Mouse (Mus musculus) layer of hippocampus, postnatal 10 days (tissue): ENCODE measurements at regions not wholly inside any gene's neighbourhood (a gene's known extent, or its start where the extent isn't known, plus 50 kb on each side); places are given as distances from the start of the nearest gene placed in this dataset.

Experiments
- DNase-seq, 2 experiments: peaks; one replicate each; pipeline ENCODE4 v3.0.0; 2021; ENCODE audit warnings: low spot score in 2 of 2

DNA sequence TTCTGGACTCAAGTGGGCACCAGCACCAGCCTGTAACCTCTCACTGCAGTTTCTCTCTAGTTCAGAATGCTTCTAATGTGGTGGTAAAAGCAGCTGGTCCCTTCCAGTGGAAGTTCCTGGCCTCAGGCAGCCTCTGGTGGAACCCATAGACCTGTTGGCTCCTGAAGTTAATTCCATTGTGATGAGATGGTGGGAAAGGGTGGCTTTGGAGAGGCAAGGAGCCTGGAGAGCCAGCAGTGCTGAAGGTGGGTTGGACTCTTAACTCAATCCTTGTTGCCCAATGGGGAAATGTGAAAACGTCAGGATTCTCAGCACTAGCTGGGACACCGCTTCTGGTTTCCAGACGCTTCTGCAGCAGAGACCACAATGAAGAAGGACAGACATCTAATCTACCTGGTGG is 210.9 kb downstream of the Opa1 start:
- no peak for DNase-seq

DNA sequence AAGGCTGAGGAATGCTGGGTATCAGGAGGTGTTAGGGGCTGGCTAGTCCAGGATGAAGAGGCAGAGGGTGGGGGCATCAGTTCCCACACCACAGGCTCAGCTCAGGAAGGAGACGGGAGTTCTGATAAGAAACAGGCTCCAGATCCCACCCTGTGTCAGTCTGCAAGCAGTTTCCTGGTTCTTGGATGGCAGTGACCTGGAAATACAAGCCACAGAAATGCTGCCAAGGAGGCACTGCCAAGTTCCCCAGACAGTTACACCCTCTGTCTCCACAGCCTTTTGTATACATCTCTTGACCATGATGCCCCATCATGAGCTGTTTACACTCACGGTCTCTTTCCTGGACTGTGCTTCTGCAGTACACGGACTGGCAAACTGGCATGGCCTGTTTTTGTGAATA is 220.1 kb downstream of the Opa1 start:
- no peak for DNase-seq

DNA sequence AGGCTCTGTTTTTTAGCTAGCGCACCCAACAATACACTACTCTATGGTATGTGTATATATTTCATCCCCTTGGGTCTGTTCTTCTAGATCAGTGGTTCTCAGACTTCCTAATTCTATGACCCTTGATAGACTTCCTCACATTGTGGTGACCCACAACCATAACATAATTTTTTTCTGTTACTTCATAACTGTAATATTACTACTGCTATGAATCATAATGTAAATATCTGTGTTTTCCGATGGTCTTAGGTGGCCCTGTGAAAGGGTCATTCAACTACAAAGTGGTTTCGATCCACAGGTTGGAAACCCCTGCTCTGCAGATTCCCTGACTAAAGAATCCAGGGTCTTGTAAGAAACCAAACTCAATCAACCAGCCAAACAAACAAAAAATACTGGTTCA is 220.8 kb downstream of the Opa1 start:
- no peak for DNase-seq

DNA sequence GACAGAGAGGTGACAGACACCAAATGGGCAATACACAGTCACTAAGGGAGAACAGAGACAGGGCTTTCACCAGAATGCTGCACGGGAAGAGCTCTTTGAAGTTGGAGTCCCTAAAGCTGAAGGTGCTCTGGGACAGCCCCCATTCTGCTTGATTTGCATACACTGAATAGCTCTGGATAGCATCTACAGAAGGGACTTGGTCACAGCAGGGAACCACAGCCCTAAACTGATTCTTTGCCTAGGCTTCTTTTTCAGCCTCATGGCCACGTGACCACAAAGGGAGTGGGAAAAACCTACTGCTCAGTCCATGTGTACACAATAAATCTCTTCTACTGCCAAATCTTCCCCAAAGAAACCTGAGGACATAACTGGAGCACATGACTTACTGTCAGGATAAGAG is 221.3 kb downstream of the Opa1 start:
- DNase-seq: no peak

DNA sequence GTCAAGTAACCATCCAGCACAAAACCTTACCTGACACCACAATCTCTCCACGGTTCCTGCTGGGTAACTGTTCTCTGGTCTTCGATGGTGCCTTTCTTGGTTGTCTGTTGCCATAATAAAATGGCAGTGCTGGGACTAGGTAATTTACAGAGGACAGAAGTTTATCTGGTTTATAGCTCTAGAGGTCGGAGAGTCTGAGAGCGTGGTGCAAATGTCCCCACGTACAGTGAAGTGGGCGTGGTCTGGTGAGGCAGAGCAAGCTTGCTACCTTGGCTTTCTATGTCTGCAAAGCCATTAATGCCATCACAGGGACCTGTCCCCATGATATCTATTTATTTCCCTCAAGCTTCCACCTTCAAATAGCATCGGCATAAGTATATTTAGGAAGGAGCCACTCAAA is 223.0 kb downstream of the Opa1 start:
- no peak for DNase-seq

DNA sequence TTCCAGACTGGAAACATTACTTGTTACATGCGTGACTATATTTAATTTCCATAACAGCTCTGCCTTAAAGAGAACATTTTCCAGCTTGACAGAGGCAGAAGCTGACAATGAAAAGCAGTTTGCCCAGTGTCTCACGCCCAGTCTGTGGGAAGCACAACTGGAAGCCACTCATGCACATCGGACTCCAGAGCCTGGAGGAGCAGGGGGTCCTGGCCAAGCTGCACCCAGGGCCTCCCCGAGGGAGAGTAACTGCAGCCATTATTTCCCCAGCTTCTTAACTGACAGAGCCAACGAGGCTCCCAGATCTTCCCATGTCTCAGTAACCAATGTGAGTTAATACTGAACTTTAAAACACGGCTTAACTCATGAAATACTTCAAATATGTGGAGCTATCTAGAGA is 223.5 kb downstream of the Opa1 start:
- DNase-seq: no peak

DNA sequence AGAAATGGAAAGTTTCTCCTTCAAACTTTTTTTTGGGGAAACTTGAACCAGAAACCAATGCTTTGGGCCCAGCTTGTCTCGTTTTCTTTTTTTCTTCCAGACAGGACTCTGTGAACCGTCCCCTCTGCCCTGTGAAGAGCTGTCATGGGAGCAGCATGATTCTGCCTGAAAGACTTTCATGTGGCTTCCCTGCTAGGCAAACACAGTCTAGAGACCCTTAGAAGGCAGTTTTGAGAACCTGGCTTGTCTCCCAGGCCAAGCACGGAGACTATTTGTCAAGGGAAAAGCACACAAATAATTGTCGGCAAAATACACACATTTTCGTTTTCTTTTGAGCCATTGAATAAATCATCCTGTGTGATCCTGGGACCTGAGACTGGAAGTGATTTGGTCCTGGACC is 228.7 kb downstream of the Opa1 start:
- no peak for DNase-seq

DNA sequence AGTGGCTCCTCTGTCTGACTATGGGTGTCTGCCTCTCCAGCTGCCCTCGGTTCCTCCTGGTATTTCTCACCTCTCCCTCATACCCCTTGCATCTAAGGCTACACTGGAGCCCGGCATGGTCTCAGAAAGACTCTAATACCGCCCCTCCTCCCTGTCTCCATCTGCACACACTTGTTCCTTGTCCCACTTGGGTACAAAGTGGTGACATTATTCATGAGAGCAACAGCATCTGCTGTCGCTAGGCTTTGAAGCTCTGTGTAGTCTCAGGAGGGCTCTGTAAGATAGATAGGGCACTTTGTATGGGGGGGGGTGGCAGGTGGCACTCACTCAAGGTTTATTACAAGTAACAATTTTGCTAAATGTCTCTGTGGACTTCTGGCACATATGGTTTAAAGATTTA is 229.7 kb downstream of the Opa1 start:
- DNase-seq: no peak

DNA sequence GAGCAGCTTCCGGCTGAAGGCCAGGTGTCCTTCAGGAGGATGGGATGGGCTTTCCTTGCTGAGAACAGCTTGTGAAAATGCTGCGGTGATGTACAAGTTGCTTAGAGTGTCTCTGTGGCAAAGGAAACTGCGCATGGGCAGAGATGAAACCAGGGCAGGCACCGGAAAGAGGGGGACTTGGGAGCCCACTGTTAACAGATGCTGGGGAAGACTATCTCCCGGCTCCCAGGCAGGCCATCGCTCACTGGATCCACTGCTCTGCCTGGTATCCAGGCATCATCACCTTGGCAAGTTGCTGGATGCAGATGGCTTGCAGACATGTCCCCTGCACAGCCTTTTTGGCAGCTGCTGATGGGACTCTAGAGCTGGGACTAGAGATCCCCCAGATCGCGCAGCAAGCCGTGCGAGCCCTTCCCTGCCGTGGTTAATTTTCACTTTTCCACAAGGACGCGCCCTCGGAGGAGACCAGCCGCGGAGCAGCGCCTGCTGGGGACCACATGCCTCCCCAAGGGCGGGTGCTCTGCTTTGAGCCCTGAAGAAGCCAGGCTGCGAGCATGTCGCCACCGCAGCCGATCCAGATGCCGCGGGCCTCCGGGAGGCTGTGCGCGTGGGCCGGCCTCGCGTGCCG is 234.4 kb downstream of the Opa1 start:
- peak; percentile 56 to 61 for DNase-seq

DNA sequence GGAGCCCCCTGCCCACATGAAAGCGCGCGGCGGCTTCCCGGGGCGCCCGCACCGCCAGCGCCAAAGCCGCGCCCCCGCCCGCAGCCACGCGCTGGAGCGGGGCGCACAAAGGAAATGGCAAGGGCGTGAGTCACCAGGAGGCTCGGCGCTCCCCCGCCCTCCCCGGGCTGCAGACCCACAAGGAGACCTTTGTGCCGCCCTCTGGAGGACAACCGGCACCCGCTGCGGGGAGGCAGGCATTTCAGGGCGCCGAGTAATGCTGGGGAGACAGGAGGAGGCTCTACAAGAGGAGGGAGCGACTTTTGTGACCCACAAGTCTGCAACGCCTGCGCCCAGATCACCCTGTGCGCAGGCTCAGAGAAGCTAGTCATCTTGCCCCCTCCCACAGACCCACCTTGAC is 234.9 kb downstream of the Opa1 start:
- DNase-seq: peak; percentile 76 to 82

DNA sequence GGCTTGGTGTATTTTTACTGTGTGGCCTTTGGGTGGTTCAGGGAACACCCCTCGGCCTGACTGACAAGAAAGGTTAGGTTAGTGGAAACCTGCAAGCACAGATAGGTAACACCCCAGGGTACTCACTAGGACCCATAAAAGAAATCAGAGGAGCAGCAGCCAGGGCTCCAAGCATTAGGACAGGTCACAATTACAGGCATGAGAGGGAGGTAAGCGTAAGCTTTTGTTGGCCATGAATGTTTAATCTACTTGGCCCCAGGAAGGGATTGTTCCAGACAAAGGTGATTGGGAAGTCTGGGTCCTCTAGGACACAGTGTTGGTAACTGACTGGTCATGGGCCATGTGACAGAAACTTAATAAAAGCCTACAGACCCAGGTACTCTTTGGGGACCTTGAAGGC is 235.5 kb downstream of the Opa1 start:
- no peak for DNase-seq

DNA sequence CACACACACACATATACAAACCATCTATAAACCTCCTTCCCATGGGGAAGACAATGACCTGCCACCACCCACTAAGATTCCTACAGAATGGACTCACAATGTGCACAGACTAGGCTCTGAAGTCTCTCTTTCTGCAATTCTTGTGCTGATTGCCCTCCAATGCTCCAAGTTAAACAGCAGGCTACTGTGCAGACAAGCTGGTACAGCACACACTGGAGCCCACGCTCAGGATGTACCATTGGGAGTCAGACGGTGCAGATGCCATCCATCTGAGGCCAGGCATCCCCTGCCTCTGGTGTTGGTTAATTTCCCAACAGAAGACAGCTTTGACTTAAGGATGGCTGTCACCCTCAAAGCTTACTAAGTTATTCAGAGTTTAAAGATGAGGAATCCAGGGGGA is 236.1 kb downstream of the Opa1 start:
- DNase-seq: peak; percentile 35 to 53

DNA sequence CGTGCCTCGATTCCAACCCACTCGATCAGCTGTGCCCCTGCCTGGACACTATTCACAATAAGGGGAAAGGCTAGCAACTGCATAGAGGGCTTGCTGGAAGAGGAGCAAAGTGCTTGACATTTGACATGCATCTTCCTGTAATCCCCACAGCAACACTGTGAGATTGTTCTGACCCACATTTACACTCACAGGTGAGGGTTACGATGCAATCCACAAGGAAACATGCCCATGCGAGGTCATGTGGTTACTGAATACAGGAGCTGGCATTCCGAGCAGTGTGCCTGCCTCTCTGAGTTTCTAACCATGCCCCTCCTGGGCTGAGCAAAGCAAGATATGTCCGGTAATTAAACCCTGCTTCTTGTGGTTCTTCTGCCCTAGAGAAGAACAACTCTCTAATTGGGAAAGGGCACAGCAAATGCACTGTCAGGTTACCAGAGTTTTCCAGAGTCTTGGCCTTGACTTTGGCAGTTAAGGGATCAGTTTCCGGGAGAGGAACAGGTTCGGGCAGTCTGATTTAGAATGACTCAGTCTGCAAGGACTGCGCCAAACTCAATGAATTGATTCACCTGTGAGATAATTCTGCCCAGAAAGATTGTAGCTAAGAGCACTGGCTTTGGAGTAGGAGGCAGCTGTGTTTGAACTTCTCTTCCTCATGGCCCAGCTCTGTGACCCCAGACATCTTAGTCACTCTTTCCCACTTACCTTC is 236.7 kb downstream of the Opa1 start:
- DNase-seq: no peak

DNA sequence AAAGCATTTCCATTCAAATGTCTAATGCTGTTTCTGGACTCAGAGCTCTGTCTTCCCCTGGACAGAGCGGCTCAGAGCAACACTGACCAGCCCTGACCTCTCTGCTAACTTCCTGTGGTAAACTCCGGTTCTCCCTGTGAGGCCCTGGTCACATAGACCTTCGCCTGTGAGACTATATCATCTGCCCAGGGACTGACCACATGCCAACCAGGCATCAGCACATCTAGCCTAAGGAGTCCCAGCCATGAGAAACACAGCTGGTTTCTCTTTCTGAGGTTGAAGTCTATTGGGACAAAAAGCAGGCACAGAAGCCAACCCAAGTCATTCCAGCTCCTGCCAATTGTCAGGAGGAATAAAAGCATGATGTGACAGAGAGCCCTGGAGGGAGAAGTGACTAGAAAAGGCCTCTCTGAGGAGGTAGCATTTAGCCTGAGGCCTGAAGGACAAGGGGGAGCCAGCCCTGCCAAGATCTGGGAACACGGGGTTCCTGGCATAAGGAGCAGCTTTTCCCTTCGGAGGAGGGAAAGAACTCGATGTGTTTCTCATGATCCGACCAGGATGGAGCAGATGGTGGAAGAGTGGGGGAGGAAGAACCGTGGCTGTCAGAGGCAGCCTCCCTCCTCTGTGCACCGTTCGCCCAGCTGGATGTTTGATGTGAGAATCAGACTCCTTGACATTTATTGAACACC is 237.7 kb downstream of the Opa1 start:
- peak; percentile 43 to 49 for DNase-seq

DNA sequence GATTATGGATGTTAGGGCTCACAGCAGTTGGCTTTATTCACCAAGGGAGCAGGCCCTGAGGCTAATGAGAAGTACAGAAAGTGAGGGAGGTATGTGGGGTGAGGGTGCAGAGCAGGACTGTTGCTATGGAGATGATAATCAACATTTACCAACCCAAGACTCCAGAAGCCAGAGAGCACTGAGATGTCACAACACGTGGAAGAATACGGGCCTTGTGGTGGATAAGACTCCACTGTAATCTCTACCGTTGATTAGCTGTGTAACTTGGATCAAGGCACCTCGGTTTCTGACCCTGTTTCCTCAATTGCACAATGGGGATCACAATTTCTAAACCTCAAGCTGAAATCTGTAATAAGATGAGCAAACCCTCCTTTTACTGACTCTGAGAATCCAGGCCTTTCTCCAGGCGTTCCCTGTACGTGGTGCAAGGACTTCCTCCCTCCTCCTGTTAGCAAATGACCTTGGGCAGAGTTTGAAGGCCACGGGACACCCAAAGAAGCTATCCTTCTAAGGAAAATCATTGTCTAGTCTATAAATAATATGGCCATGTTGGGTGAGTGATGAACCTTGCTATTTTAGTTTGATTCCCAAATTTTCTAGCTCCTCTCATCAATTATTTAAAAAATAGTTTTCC is 239.8 kb downstream of the Opa1 start:
- DNase-seq: no peak

DNA sequence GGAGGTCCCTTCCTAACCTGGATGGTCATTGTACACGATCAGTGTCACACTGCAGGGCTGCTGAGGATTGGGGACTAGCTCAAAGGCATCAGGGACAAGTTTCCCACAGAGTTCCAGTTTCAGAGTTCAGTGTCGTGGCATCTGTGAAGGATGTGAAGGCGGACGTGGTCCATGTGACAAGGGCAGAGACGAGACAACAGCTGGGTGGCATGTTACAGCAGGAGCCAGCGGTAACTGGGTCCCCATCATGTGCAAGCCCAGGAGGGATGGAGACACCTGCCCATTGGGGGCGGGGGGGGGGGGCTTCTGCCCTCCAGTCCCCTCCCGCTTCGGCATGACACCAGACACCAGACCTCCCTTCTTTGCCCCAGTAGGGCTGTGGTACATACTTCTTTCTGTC is 241.6 kb downstream of the Opa1 start:
- DNase-seq: no peak

DNA sequence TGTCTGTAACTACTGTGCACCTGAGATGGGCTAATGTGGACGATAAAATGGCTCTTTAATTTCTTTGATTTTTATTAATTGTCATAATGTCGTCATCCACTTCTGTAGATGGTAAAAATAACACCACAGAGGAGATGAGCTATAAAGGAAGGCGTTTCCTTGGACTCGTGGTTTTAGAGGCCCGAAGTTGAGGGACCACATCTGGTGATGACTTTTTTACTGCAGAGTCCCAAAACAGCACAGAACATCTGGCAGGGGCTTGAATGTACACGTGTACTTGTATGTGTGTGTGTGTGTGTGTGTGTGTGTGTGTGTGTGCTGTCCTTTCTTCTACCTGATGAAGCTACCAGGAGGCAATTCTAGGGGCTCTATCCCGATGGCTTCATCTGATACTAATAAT is 242.1 kb upstream of the Hes1 start:
- DNase-seq: no peak

DNA sequence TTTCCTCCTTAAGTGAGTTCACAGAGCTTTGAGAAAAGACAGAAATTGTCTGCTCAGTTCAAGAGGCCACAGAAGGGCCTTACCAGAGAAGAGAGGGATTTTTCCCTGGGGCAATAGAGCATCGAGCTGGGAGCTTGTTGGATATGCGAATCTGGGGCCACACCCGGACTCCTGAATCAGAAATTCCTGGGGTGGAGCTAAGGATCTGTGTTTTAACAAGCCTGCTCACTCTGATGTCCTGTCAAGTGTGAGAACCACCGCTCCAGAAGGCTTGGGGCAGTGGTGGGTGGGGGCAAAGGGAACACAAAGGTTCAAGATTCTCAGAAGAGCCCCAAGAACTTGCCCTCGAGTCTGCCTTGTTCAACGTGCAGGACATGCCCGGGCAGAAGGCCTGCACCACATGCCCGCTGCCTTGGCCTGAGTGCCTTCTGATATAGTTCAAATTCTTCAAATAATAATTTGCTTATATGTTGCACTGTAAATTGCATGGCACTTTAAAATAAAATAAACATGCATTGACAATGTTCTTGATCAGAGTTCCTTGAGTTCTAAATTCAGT is 241.3 kb upstream of the Hes1 start:
- DNase-seq: no peak

DNA sequence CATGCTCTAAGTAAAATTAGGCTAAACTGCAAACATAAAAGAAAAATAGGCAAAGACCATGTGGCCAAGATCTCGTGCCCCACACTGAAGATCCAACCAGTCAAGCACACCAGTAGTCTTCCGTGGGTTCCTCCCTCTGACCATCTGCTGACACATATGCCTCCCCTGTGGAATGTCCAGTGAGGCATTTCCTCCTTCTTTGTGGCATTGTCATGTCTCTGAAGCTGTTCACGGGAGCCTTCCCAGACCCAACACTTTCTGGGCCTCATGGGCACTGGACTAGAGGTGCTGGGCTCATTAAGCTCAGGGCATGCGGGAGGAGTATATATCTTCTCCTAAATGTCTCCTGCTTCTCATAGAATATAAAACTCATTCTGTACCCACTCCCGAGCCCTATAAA is 237.3 kb upstream of the Hes1 start:
- DNase-seq: no peak

DNA sequence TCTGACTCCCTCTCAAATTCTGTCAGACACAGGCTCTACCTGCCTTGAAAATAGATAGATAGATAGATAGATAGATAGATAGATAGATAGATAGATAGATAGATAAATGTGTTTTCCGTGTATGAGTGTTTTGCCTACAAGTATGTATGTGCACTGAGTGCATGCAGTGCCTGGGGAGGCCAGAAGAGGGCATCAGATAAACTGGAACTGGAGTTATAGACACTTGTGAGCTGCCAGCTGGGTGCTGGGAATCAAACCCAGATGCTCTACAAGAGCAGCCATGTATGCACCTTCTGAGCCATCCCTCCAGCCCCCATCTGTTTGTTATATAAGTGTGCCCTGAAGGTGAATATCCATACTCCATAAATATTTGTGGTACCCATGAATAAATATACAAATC is 236.4 kb upstream of the Hes1 start:
- DNase-seq: no peak

DNA sequence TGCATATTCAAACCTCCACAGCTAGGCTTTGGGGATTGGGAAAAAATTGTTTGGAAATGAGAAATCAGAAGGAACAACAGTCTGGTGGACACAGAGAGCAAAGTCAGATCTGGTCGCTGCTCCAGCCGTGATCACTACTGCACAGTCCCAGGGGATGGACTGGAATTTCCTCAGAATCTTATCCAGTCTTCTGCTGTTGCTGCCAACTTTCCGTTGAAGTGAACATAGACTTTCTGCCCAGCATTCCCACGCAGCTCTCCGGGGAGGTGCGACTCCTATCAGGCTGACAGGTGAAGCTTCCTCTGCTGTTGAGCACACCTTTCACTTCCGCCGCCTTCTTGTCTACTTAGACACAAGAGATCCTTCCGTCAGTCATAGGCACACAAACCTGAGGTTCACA is 234.7 kb upstream of the Hes1 start:
- DNase-seq: no peak

DNA sequence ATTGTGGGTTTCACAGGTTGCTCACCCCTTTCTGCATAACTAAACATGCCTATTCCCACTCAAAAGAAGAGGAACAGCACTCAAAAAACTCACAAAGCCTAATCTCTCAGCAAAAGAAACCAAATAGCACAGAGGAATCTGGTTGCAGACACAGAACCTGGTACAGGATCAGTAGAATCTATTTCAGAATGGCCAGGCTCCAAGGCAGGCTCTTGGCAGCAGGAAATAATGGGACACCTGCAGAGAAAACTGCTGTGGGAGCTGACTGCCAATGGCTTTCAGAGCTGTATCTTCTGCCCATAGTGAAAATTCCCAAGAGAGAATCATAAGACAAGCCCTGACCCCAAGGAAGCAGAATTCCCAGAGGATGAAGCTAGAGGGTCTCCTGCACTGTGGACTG is 234.1 kb upstream of the Hes1 start:
- DNase-seq: peak in 1 of 2 experiments; percentile 40
